Mouse (Mus musculus) c-Kit-positive CD71-positive TER-119-positive erythroid progenitor cells, embryonic 14.5 days (primary cell): ENCODE measurements around the gene Lig4.
A peak's percentile ranks its signal among the peaks of the same experiment; 100 is the strongest.

Experiments
- DNase-seq: peaks from one replicate; pipeline ENCODE4 v3.0.0-alpha.2; 2013; ENCODE audit warnings: low spot score

Gene Lig4

DNA sequence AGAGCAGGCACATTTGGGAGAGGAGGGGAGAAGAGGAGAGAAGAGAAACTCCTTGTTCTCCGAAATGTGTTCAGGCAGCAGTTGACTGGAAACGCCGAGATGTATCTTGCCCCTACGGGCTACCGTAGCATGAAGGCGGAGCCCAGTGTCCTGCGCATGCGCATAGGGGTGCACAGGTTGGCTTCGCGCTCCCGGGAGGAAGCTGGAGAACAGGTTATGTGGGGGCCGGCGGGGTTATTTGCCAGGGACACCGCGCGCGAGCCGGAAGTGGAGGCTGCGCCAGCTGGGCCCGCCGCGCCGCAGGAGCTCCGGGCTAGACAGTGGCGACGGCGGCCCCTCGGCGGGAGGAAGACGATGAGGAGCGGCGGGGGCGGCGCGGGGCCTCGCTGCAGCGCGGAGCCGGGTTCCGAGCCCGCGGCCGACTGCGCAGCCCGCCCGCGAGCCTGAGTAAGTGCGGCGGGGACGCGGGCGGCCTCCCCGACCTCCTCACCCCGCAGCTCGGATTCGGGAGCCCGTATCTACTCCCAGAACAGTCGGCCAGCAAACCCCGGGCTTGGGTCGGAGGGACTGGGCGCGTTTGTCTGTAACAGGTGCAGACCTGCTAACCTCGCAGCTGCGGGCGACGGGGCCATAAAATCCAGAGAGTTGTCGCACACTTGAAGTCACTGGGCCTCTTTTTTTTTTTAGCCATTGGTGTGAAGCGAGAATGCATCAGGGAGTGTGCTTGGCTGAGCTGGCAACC is at the start of gene Lig4, which contains the start of gene Abhd13:
TSS of gene Lig4 (minus strand) at position 114 of the 742 bp plus-strand sequence.
TSS of gene Abhd13 (plus strand) at position 135 of the 742 bp plus-strand sequence.
- DNase-seq: peak; percentile 95

- DNase-seq: no peak
Measured at GRCm38 (mm10) chr8:10017231-10017630, 39.7 kb upstream of the Lig4 start.

DNA sequence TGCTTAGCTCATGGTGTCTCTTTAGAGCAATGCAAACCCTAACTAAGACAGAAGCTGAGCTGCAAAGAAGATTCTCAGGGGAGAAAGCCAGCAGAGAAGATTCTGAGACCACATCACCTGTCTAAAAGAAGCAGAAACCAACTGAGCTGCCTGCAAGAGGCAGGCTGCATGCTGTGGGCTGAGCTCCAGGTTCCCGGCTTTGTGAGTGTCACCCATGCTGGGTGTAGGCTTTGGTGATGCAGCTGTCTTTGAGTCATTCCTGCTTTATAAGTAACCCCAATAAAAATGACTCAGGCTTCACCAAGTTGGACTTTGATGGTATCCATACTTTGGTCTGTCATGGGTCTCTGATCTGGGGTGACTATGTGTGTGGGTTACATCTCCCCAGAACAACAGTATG is 38.8 kb upstream of the Lig4 start:
- DNase-seq: no peak

- no peak for DNase-seq
Measured at GRCm38 (mm10) chr8:10007660-10008028, 30.2 kb upstream of the Lig4 start.

- no peak for DNase-seq
Measured at GRCm38 (mm10) chr8:10006986-10007659, 29.6 kb upstream of the Lig4 start.

- DNase-seq: no peak
Measured at GRCm38 (mm10) chr8:10006156-10006985, 28.9 kb upstream of the Lig4 start, which contains the start of gene Tnfsf13b. Gene Tnfsf13b, plus strand, starts transcription at chr8:10006467.

DNA sequence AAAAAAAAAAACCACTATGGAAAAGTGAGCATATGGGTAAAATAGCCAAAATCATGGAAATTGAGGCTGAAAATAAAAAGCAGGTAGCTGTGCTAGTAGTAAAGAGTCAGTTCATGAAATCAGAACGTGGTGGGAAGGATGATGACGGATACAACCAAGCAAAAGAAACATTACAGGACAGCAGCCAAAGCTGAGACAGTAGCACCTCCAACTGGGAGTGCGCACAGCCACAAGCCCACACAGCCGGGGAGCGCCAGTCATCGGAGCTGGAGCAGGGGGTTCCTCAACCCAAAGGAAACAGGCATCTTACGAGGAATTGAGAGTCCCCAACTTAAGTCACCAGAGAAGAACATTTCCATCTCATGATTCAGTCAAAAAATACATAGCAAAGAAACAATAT is 26.6 kb upstream of the Lig4 start:
- no peak for DNase-seq

- no peak for DNase-seq
Measured at GRCm38 (mm10) chr8:9980188-9980587, 2.7 kb upstream of the Lig4 start.

DNA sequence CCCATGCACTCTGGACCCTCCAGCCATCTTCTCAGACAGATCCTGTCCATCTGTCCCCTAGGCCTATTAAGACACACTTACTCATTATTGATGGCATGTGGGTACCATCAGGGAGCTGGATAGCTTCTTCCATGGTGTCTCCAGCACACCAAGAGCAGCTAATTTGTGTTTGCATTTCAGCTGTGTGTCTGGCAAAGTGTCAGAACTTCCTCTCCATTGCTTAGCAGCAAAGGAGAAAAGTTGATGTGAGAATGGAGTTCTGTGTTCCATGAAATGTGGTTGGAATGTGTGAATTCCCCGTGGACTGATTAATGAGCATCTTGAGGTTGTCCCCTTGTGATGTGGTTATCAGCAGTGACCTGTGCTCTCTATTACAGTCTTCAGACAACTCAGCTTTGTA is 2.3 kb upstream of the Lig4 start:
- no peak for DNase-seq

DNA sequence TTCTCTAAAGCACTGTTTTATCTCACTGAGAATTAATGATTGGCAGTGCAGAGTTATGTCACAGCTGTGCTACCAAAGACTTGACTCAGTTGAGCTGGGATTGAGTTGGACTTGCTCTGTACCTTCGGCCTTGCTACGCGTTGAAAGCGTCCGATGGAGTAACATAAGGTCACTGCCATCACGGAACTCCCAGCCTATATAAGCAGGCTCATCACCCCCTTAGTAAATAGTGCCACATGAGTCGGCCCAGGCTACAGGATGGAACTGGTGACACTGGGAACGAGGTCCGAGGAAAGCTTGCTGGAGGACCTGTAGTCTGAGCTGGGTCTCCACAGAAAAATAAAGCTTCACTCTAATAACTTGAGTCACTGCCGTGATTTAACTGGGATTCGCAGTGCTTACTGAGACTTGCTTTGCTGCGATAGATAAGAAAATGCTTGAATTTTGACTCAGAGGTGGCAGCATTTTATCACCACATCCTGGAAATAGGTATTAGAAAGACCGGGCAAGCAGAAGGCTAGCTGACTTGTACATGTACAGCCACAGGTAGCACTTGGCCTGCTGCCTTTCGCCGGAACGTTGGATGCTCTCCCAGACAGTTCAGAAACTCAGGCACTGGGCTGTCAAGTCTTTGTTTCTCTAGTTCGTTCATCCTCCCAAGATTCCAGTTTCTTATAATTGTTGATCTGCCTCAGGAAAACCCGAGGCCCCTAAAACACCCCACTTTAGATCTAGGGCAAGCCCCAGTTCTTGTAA is 1.2 kb upstream of the Lig4 start:
- peak; percentile 14 for DNase-seq

GRCm38 (mm10) chr8:9977016-9977415 is 470 bp downstream of the Lig4 start:
- no peak for DNase-seq

DNA sequence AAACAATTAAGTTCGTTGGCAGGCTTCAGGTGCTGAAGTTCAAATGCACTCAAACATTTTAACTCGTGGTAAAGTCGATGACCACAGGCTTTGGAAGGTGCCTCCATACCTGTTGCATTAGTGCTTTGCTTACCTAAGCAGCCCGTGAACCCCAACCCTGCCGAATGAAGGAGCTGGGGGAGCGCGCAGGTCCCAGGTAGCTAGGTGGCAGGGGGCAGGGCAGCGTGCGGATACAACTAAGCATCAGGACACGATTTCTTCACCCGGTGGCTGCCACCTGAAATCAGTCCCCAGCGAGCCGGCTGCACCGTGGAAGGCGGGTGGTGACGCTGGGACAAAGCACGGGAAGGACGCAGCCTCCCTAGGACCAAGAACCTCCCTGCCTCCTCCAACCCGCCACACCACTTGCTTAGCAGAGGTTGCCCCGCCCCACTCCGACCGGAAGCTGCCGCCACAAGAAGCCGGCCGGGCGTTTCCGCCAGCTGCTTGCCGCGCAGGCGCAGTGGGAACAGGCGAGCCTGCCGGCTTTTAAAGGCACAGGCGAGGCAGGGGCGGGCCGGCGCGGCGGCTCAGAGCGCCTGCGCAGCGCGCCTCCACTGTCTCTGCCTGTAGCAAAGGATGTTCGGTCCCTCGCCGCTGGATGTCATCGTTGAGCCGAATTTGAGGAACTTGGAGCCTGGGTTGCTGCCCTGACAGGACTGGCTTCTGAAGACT is 1.4 kb downstream of the Lig4 start:
- peak; percentile 96 for DNase-seq

GRCm38 (mm10) chr8:9975276-9975675 is 2.2 kb downstream of the Lig4 start:
- DNase-seq: no peak

DNA sequence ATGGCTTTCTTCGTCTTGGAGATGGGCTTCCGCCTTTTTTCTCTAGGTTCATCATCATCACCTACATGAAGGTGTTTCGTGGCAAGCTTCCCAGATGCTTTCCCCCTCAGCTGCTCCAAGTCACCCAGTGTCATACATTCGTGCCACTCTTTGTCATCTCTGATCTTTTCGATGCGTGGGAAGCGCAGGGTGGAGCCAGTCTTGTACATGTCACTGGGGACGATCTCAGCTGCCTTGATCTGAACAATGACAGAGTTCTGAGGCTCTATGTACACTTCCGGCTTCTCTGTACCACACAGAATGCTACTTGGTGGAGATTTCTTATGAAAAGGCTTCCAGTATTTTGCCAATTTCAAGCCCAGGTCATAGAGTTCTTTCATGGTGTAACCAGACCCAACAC is 5.6 kb downstream of the Lig4 start:
- no peak for DNase-seq

- no peak for DNase-seq
Measured at GRCm38 (mm10) chr8:9959919-9960318, 17.6 kb downstream of the Lig4 start.

- no peak for DNase-seq
Measured at GRCm38 (mm10) chr8:9958338-9958737, 19.1 kb downstream of the Lig4 start.

GRCm38 (mm10) chr8:9949134-9949890 is 28.2 kb downstream of the Lig4 start:
- no peak for DNase-seq

GRCm38 (mm10) chr8:9935574-9935973 is 41.9 kb downstream of the Lig4 start:
- DNase-seq: no peak

GRCm38 (mm10) chr8:9934891-9935565 is 42.5 kb downstream of the Lig4 start:
- DNase-seq: peak; percentile 18

DNA sequence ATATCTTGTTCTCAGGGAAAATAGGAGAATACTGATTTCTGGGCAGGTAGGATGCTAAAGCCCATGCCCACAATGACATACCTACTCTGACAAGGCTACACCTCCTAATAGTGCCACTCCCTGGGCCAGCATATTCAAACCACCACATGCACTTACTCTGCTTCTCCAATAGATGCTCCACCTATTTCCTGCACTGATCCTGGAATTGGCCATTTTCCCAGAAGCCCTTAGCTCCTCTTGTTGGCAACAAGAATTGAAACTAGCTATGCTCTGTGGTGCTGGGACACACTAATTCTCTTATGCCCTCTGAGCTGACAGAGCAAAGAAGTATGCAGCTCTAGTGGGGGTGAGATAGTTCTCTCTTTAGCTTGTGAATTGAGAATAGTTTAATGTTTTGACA is 44.8 kb downstream of the Lig4 start:
- no peak for DNase-seq
